Mouse (Mus musculus) leukemia stem cell, adult 10-12 weeks (primary cell): ENCODE results near the gene Il20rb. TPM values are rescaled to one million over a fixed set of nuclear protein-coding genes. Genes with fewer than 3 reads are reported as not detected.

Experiments
- polyA plus RNA-seq: library from polyadenylated mRNA; stranded (reverse); fragments of >175 nt; gene quantifications from 2 replicates; pipeline ENCODE4 v1.2.3, GENCODE M21; 2012; ENCODE audit warnings: low replicate concordance

Gene Il20rb
- polyA plus RNA-seq = not detected in 2 replicates

GRCm38 (mm10) chr9:100486431-100486830 lies at the start of gene Il20rb:
Gene Il20rb, minus strand, starts transcription at chr9:100486788.

Other genes with a start within 250 kb of the Il20rb start
- 0.37 and 1.1 TPM in 2 replicates for gene Nck1, start 59.3 kb upstream of the Il20rb start, polyA plus RNA-seq
- not detected in 2 replicates for gene Slc35g2, start 84.3 kb upstream of the Il20rb start, polyA plus RNA-seq
- 5.2 and 10.0 TPM in 2 replicates for gene Stag1, start 111.0 kb upstream of the Il20rb start, polyA plus RNA-seq